Mouse (Mus musculus) ES-Bruce4 (cell line): ENCODE results near the gene Lmx1b.

Source experiments
- CTCF ChIP-seq: IDR thresholded peaks from one replicate; pipeline ENCODE4 v1.8.1; 2011; ENCODE audit warnings: low read depth, low read length
- EP300 ChIP-seq: IDR thresholded peaks from 2 replicates; pipeline ENCODE4 v1.6.1; 2011; ENCODE audit warnings: low read depth, low read length; ENCODE audit not compliant: insufficient read depth
- POLR2A ChIP-seq: IDR thresholded peaks from one replicate; pipeline ENCODE4 v1.8.1; 2011; ENCODE audit warnings: low read length; ENCODE audit not compliant: insufficient read depth

DNA sequence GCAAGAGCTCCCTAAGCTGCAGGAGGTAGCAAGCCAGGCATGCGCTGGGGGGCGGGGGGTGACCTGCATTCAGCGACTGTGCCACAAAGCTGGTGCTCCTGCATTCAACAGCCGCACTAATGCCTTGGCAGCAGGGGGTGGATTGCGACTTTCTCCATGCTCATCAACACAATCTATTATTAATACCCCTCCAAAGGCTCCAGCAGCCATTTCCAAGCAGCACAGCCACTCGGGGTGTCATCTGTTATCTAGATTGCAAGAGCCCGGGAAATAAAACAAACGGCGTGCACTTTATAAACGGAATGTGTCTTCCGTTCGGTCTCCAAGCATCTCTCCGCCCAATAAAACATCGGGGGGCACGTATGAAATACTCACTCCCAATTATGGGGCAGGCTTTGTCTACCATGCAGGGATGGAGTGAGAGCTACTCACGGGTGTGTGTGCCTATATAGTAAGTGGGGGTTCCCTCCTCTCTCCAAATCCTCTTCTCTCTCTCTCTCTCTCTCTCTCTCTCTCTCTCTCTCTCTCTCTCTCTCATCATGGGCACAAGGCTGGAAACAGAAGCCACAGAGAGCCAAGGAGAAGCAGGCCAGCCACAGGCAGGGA, 69.0 kb downstream of the Lmx1b start:
- TF ChIP-seq EP300, result no peak
- no peak for TF ChIP-seq CTCF
- TF ChIP-seq POLR2A, result no peak
